Mouse (Mus musculus) olfactory bulb, adult 2 months (tissue): ENCODE measurements around the gene Mvb12b.

Experiments
- CTCF ChIP-seq: fragments of 200-500 bp; IDR thresholded peaks from 2 replicates; pipeline ENCODE4 v1.5.1; 2012; ENCODE audit warnings: low read depth, mild to moderate bottlenecking, low read length, moderate library complexity; ENCODE audit not compliant: insufficient read depth
- POLR2A ChIP-seq: fragments of 200-500 bp; IDR thresholded peaks from 2 replicates; pipeline ENCODE4 v1.6.1; 2012; ENCODE audit warnings: mild to moderate bottlenecking, low read depth, low read length, moderate library complexity; ENCODE audit not compliant: insufficient read depth

- TF ChIP-seq POLR2A (no peak), CTCF (no peak)
These were observed 14.9 kb downstream of the Mvb12b start for GRCm38 (mm10) chr2:33872841-33873271.
